Comparison of ENCODE assay signal across 12 mouse cellular contexts in genomic region chr5:134895291-134895690, GRCm38 (mm10). TPM values are rescaled to one million over a fixed set of nuclear protein-coding genes. Genes with fewer than 3 reads are reported as not detected.
DNase-seq lines count a peak whose midpoint lies in the region; ATAC-seq and TF ChIP-seq lines count a peak whose summit lies in the region.
"Had no signal": no experiment of that assay in that cellular context is flagged by ENCODE, and none has a peak within 500 bp of the region (broad histone marks: within the 10 kb centered on the region; RNA-seq: fewer than 3 reads in every experiment).

No protein-coding gene starts in this region.

- no peak for TF ChIP-seq CTCF in gastrocnemius, adult 2 months (IDR thresholded peaks at IDR 0.05)

- no peak overlapping the region; the same call in 1 of the 2 replicates for H3K4me2 ChIP-seq in limb, embryonic 13.5 days (replicated peaks)

- 0 out of 2 replicates have a peak overlapping the region, but pooled peaks have one; percentile 31 for H3K27ac ChIP-seq in gastrocnemius, adult 2 months
- H3K27ac ChIP-seq in limb, embryonic 13.5 days: peak overlapping the region; percentile 35

- peaks cover 37% of the 10 kb centered on the region for H3K4me1 ChIP-seq in limb, embryonic 13.5 days

- peak; percentile 77; the same call in 1 of the 2 replicates for ATAC-seq in limb, embryonic 13.5 days (ENCODE audit: low FRiP score, low read depth)
- ATAC-seq: Patski had no signal

- WGBS in limb, embryonic 13.5 days: 14% methylated on average over 8 of the region's 8 CpGs

- peak; percentile 74 for DNase-seq in gastrocnemius, adult 2 months
- DNase-seq in gastrocnemius, postnatal 36 days: no peak
- peak; percentile 55 for DNase-seq in urinary bladder, postnatal 14 days (ENCODE audit: low spot score)
- no peak for DNase-seq in urinary bladder, adult 2 months (ENCODE audit: low spot score)
- no peak for DNase-seq in frontal cortex, adult 2 months (ENCODE audit: extremely low spot score in 1 of 2, low spot score in 1 of 2)
- no peak for DNase-seq in adrenal gland, postnatal 10 days
- DNase-seq in adrenal gland, postnatal 25 days: no peak
- DNase-seq: kidney, adult 18-20 months had no signal

- intact Hi-C loops in gastrocnemius, adult 2 months (cut with DNase I): no loop called here
- intact Hi-C loops in gastrocnemius, postnatal 36 days (cut with DNase I): no loop called here

- no peaks in the 10 kb centered on the region for H3K27me3 ChIP-seq in limb, embryonic 13.5 days

- H3K4me3 ChIP-seq in gastrocnemius, adult 2 months: no peak overlapping the region
- no peak overlapping the region for H3K4me3 ChIP-seq in limb, embryonic 13.5 days

- H3K36me3 ChIP-seq in limb, embryonic 13.5 days: no peaks in the 10 kb centered on the region

- no peaks in the 10 kb centered on the region for H3K9me3 ChIP-seq in limb, embryonic 13.5 days

- H3K9ac ChIP-seq in limb, embryonic 13.5 days: no peak overlapping the region

RNA-seq across cellular contexts. Expression of gene Tmem270, which starts 11.2 kb away (rescaled TPM):
- total RNA-seq in gastrocnemius, adult 2 months (2021): not detected
- not detected for total RNA-seq in gastrocnemius, postnatal 36 days (2021)
- polyA plus RNA-seq in urinary bladder, adult 2 months (2012; rRNA removed): not detected in 2 replicates
- polyA plus RNA-seq in limb, embryonic 13.5 days (2015; fragmentation: Nextera tagmentation; extraction: Ambion mirVana): not detected in 2 replicates
- polyA plus RNA-seq in frontal cortex, adult 2 months (2012; rRNA removed): not detected in 2 replicates
- not detected for total RNA-seq in adrenal gland, postnatal 10 days (2021)
- not detected in 2 replicates for total RNA-seq in adrenal gland, postnatal 25 days (2021)
- total RNA-seq: liver, adult 2 months had no signal
- polyA plus RNA-seq: brain, embryonic 14.5 days; liver, adult 2 months; Patski had no signal

RNA-seq across cellular contexts. Expression of gene Cldn13, which starts 20.0 kb away (rescaled TPM):
- not detected for total RNA-seq in gastrocnemius, adult 2 months (2021)
- total RNA-seq in gastrocnemius, postnatal 36 days (2021): not detected
- polyA plus RNA-seq in urinary bladder, adult 2 months (2012; rRNA removed): not detected in 2 replicates
- polyA plus RNA-seq in limb, embryonic 13.5 days (2015; fragmentation: Nextera tagmentation; extraction: Ambion mirVana): 0.45 and 2.0 TPM in 2 replicates
- polyA plus RNA-seq in frontal cortex, adult 2 months (2012; rRNA removed): not detected in 2 replicates
- 1 to 10 TPM in 1 of 2 experiments, under 1 TPM in 1; 0.75 to 3.3 TPM for total RNA-seq in adrenal gland, postnatal 10 days (2021)
- not detected in 2 replicates for total RNA-seq in adrenal gland, postnatal 25 days (2021)
- total RNA-seq: liver, adult 2 months had no signal
- polyA plus RNA-seq: liver, adult 2 months; Patski had no signal

RNA-seq across cellular contexts. Expression of gene Mettl27, which starts 36.9 kb away (rescaled TPM):
- total RNA-seq in gastrocnemius, adult 2 months (2021): 1 to 10 TPM; 4.2 to 4.6 TPM
- 1 to 10 TPM; 5.1 to 6.4 TPM for total RNA-seq in gastrocnemius, postnatal 36 days (2021)
- 84.7 and 103 TPM in 2 replicates for polyA plus RNA-seq in urinary bladder, adult 2 months (2012; rRNA removed)
- polyA plus RNA-seq in limb, embryonic 13.5 days (2015; fragmentation: Nextera tagmentation; extraction: Ambion mirVana): 19.9 and 21.7 TPM in 2 replicates
- 14.0 and 14.9 TPM in 2 replicates for polyA plus RNA-seq in frontal cortex, adult 2 months (2012; rRNA removed)
- total RNA-seq in adrenal gland, postnatal 10 days (2021): 10 to 100 TPM; 23.6 to 24.2 TPM
- 24.9 and 39.9 TPM in 2 replicates for total RNA-seq in adrenal gland, postnatal 25 days (2021)

RNA-seq across cellular contexts. Expression of gene Cldn4, which starts 51.4 kb away (rescaled TPM):
- total RNA-seq in gastrocnemius, adult 2 months (2021): not detected
- total RNA-seq in gastrocnemius, postnatal 36 days (2021): not detected
- 295 and 393 TPM in 2 replicates for polyA plus RNA-seq in urinary bladder, adult 2 months (2012; rRNA removed)
- polyA plus RNA-seq in limb, embryonic 13.5 days (2015; fragmentation: Nextera tagmentation; extraction: Ambion mirVana): 16.7 and 18.9 TPM in 2 replicates
- polyA plus RNA-seq in frontal cortex, adult 2 months (2012; rRNA removed): 0.08 and 0.32 TPM in 2 replicates
- under 1 TPM; 0.21 to 0.57 TPM for total RNA-seq in adrenal gland, postnatal 10 days (2021)
- not detected in 2 replicates for total RNA-seq in adrenal gland, postnatal 25 days (2021)

Comparison
In these comparisons a context has a peak if more than half of its experiments do, and no peak if none do; other contexts are left out.
1. DNase-seq: peak in gastrocnemius, adult 2 months (single experiment) and urinary bladder, postnatal 14 days (single experiment); none in gastrocnemius, postnatal 36 days (0 of 2), urinary bladder, adult 2 months (single experiment), frontal cortex, adult 2 months (0 of 2), adrenal gland, postnatal 10 days (single experiment) and adrenal gland, postnatal 25 days (single experiment).